Comparison of ENCODE assay signal across 14 mouse cellular contexts in genomic region chr5:136526545-136526909, GRCm38 (mm10).
"Had no signal": no experiment of that assay in that cellular context is flagged by ENCODE, and none has a peak within 500 bp of the region (broad histone marks: within the 10 kb centered on the region; RNA-seq: fewer than 3 reads in every experiment).

No protein-coding gene starts in this region.

- H3K9me3 ChIP-seq: hindbrain, embryonic 15.5 days; kidney, embryonic 15.5 days; limb, embryonic 15.5 days; liver, embryonic 12.5 days; neural tube, embryonic 15.5 days had no signal

- H3K4me3 ChIP-seq: hindbrain, embryonic 15.5 days; kidney, embryonic 15.5 days; limb, embryonic 15.5 days; liver, embryonic 12.5 days; myocyte; neural tube, embryonic 15.5 days had no signal

- H3K4me2 ChIP-seq: hindbrain, embryonic 15.5 days; kidney, embryonic 15.5 days; limb, embryonic 15.5 days; liver, embryonic 12.5 days; neural tube, embryonic 15.5 days had no signal

- H3K9ac ChIP-seq: hindbrain, embryonic 15.5 days; kidney, embryonic 15.5 days; limb, embryonic 15.5 days; liver, embryonic 12.5 days; neural tube, embryonic 15.5 days had no signal

- ATAC-seq: liver, embryonic 12.5 days had no signal

- DNase-seq: kidney, adult 2 months; layer of hippocampus, adult 9-11 months; layer of hippocampus, postnatal 36 days; midbrain, embryonic 14.5 days; right cerebral cortex, adult 18-20 months; right cerebral cortex, postnatal 25 days; thymus, adult 18-20 months; thymus, postnatal 14 days had no signal

- H3K36me3 ChIP-seq: hindbrain, embryonic 15.5 days; kidney, embryonic 15.5 days; limb, embryonic 15.5 days; liver, embryonic 12.5 days; neural tube, embryonic 15.5 days had no signal

- H3K27ac ChIP-seq: hindbrain, embryonic 15.5 days; kidney, embryonic 15.5 days; limb, embryonic 15.5 days; liver, embryonic 12.5 days; neural tube, embryonic 15.5 days had no signal

- H3K27me3 ChIP-seq: hindbrain, embryonic 15.5 days; kidney, embryonic 15.5 days; limb, embryonic 15.5 days; liver, embryonic 12.5 days; neural tube, embryonic 15.5 days had no signal
